Mouse (Mus musculus): Measurements from ENCODE around the gene Bag1. TPM values are rescaled to one million over a fixed set of nuclear protein-coding genes. Genes with fewer than 3 reads are reported as not detected.

Gene Bag1
- 219 and 225 TPM in 2 replicates for polyA plus RNA-seq (2014; fragmentation: Nextera tagmentation; extraction: Ambion mirVana)

- peak; percentile 97 for ATAC-seq (replicated peaks; ENCODE audit: low FRiP score)
- H3K4me1 ChIP-seq (replicated peaks; ENCODE audit: control insufficient read depth, insufficient read depth, low read length), result peaks cover 17% of the 10 kb centered on the region
- peak within 1 kb of the TSS; percentile 93 for H3K4me3 ChIP-seq (ENCODE audit: low read depth, low read length)
- peak within 1 kb of the TSS; percentile 90 for H3K4me2 ChIP-seq
- WGBS, result under 1% methylated on average over 50 of the region's 50 CpGs
- H3K27ac ChIP-seq (ENCODE audit: low read depth, low read length), result peak within 1 kb of the TSS; percentile 78
- H3K27me3 ChIP-seq (replicated peaks; ENCODE audit: control insufficient read depth, insufficient read depth, low read length), result no peaks in the 10 kb centered on the region
- H3K9me3 ChIP-seq (ENCODE audit: control insufficient read depth, low read length), result no peaks in the 10 kb centered on the region
- peaks cover 20% of the 10 kb centered on the region for H3K36me3 ChIP-seq (ENCODE audit: control insufficient read depth, insufficient read depth, low read length)
- peak; percentile 98 for DNase-seq (ENCODE audit: low spot score)
- peak within 1 kb of the TSS; percentile 92 for H3K9ac ChIP-seq (ENCODE audit: low read depth, low read length)
Observed at GRCm38 (mm10) chr4:40948160-40948708, at the start of gene Bag1, which contains the start of gene Chmp5. Gene Bag1 (minus strand): TSS chr4:40948294. Gene Chmp5 (plus strand): TSS chr4:40948407.

- no peak overlapping the region for H3K4me3 ChIP-seq (ENCODE audit: low read depth, low read length)
- H3K9ac ChIP-seq (ENCODE audit: low read depth, low read length), result no peak overlapping the region
- H3K4me2 ChIP-seq, result no peak overlapping the region
- H3K27ac ChIP-seq (ENCODE audit: low read depth, low read length), result no peak overlapping the region
- DNase-seq (ENCODE audit: low spot score), result no peak
- no peaks in the 10 kb centered on the region for H3K27me3 ChIP-seq (replicated peaks; ENCODE audit: control insufficient read depth, insufficient read depth, low read length)
- no peaks in the 10 kb centered on the region for H3K9me3 ChIP-seq (ENCODE audit: control insufficient read depth, low read length)
- H3K4me1 ChIP-seq (replicated peaks; ENCODE audit: control insufficient read depth, insufficient read depth, low read length), result 0 out of 2 replicates have a peak, but pooled peaks cover 6% of the 10 kb centered on the region
- peak; percentile 50; the same call in 1 of the 2 replicates for ATAC-seq (replicated peaks; ENCODE audit: low FRiP score)
- 90% methylated on average over 6 of the region's 6 CpGs for WGBS
- peaks cover 64% of the 10 kb centered on the region for H3K36me3 ChIP-seq (ENCODE audit: control insufficient read depth, insufficient read depth, low read length)
Observed at GRCm38 (mm10) chr4:40996302-40996701, 48.2 kb upstream of the Bag1 start.

- Histone ChIP-seq H3K4me3 (ENCODE audit: low read depth, low read length) (no peak overlapping the region), H3K4me2 (no peak overlapping the region), H3K27me3 (replicated peaks; ENCODE audit: control insufficient read depth, insufficient read depth, low read length) (no peaks in the 10 kb centered on the region), H3K9ac (ENCODE audit: low read depth, low read length) (no peak overlapping the region), H3K9me3 (ENCODE audit: control insufficient read depth, low read length) (no peaks in the 10 kb centered on the region), H3K27ac (ENCODE audit: low read depth, low read length) (no peak overlapping the region), H3K36me3 (ENCODE audit: control insufficient read depth, insufficient read depth, low read length) (peaks cover 64% of the 10 kb centered on the region), H3K4me1 (replicated peaks; ENCODE audit: control insufficient read depth, insufficient read depth, low read length) (no peaks in the 10 kb centered on the region)
- no peak for ATAC-seq (replicated peaks; ENCODE audit: low FRiP score)
- no peak for DNase-seq (ENCODE audit: low spot score)
- WGBS, result 85% methylated on average over 6 of the region's 6 CpGs
Observed at GRCm38 (mm10) chr4:40989633-40990032, 41.5 kb upstream of the Bag1 start.

GRCm38 (mm10) chr4:40983686-40984085 is 35.6 kb upstream of the Bag1 start:
- peaks cover 45% of the 10 kb centered on the region for H3K36me3 ChIP-seq (ENCODE audit: control insufficient read depth, insufficient read depth, low read length)
- no peaks in the 10 kb centered on the region for H3K9me3 ChIP-seq (ENCODE audit: control insufficient read depth, low read length)
- no peaks in the 10 kb centered on the region for H3K4me1 ChIP-seq (replicated peaks; ENCODE audit: control insufficient read depth, insufficient read depth, low read length)
- no peaks in the 10 kb centered on the region for H3K27me3 ChIP-seq (replicated peaks; ENCODE audit: control insufficient read depth, insufficient read depth, low read length)
- no peak for ATAC-seq (replicated peaks; ENCODE audit: low FRiP score)
- no peak overlapping the region for H3K9ac ChIP-seq (ENCODE audit: low read depth, low read length)
- no peak overlapping the region for H3K4me3 ChIP-seq (ENCODE audit: low read depth, low read length)
- no peak for DNase-seq (ENCODE audit: low spot score)
- no peak overlapping the region for H3K4me2 ChIP-seq
- 86% methylated on average over 1 of the region's 1 CpGs for WGBS
- no peak overlapping the region for H3K27ac ChIP-seq (ENCODE audit: low read depth, low read length)

- no peak overlapping the region for H3K27ac ChIP-seq (ENCODE audit: low read depth, low read length)
- no peak for DNase-seq (ENCODE audit: low spot score)
- no peak for ATAC-seq (replicated peaks; ENCODE audit: low FRiP score)
- H3K27me3 ChIP-seq (replicated peaks; ENCODE audit: control insufficient read depth, insufficient read depth, low read length), result no peaks in the 10 kb centered on the region
- no peak overlapping the region for H3K9ac ChIP-seq (ENCODE audit: low read depth, low read length)
- H3K36me3 ChIP-seq (ENCODE audit: control insufficient read depth, insufficient read depth, low read length), result peaks cover 44% of the 10 kb centered on the region
- no peaks in the 10 kb centered on the region for H3K4me1 ChIP-seq (replicated peaks; ENCODE audit: control insufficient read depth, insufficient read depth, low read length)
- H3K4me2 ChIP-seq, result no peak overlapping the region
- no peaks in the 10 kb centered on the region for H3K9me3 ChIP-seq (ENCODE audit: control insufficient read depth, low read length)
- WGBS, result 82% methylated on average over 3 of the region's 3 CpGs
- no peak overlapping the region for H3K4me3 ChIP-seq (ENCODE audit: low read depth, low read length)
Observed at GRCm38 (mm10) chr4:40982486-40982885, 34.4 kb upstream of the Bag1 start.

GRCm38 (mm10) chr4:40979430-40979829 is 31.3 kb upstream of the Bag1 start:
- H3K36me3 ChIP-seq (ENCODE audit: control insufficient read depth, insufficient read depth, low read length), result peaks cover 25% of the 10 kb centered on the region
- DNase-seq (ENCODE audit: low spot score), result no peak
- H3K9me3 ChIP-seq (ENCODE audit: control insufficient read depth, low read length), result no peaks in the 10 kb centered on the region
- no peaks in the 10 kb centered on the region for H3K27me3 ChIP-seq (replicated peaks; ENCODE audit: control insufficient read depth, insufficient read depth, low read length)
- no peak overlapping the region for H3K4me2 ChIP-seq
- H3K9ac ChIP-seq (ENCODE audit: low read depth, low read length), result no peak overlapping the region
- no peaks in the 10 kb centered on the region for H3K4me1 ChIP-seq (replicated peaks; ENCODE audit: control insufficient read depth, insufficient read depth, low read length)
- no peak for ATAC-seq (replicated peaks; ENCODE audit: low FRiP score)
- WGBS, result 89% methylated on average over 1 of the region's 1 CpGs
- no peak overlapping the region for H3K27ac ChIP-seq (ENCODE audit: low read depth, low read length)
- H3K4me3 ChIP-seq (ENCODE audit: low read depth, low read length), result no peak overlapping the region

- ATAC-seq (replicated peaks; ENCODE audit: low FRiP score) (no peak), DNase-seq (ENCODE audit: low spot score) (no peak)
- Histone ChIP-seq H3K27ac (ENCODE audit: low read depth, low read length) (no peak overlapping the region), H3K4me1 (replicated peaks; ENCODE audit: control insufficient read depth, insufficient read depth, low read length) (peaks cover 16% of the 10 kb centered on the region), H3K9me3 (ENCODE audit: control insufficient read depth, low read length) (no peaks in the 10 kb centered on the region), H3K4me2 (no peak overlapping the region), H3K9ac (ENCODE audit: low read depth, low read length) (no peak overlapping the region), H3K36me3 (ENCODE audit: control insufficient read depth, insufficient read depth, low read length) (peaks cover 22% of the 10 kb centered on the region), H3K27me3 (replicated peaks; ENCODE audit: control insufficient read depth, insufficient read depth, low read length) (no peaks in the 10 kb centered on the region), H3K4me3 (ENCODE audit: low read depth, low read length) (no peak overlapping the region)
- WGBS, result 92% methylated on average over 10 of the region's 10 CpGs
Observed at GRCm38 (mm10) chr4:40976651-40977050, 28.6 kb upstream of the Bag1 start.

- 91% methylated on average over 3 of the region's 3 CpGs for WGBS
- no peak overlapping the region for H3K4me3 ChIP-seq (ENCODE audit: low read depth, low read length)
- H3K4me1 ChIP-seq (replicated peaks; ENCODE audit: control insufficient read depth, insufficient read depth, low read length), result peaks cover 16% of the 10 kb centered on the region
- H3K4me2 ChIP-seq, result no peak overlapping the region
- H3K27ac ChIP-seq (ENCODE audit: low read depth, low read length), result no peak overlapping the region
- H3K9ac ChIP-seq (ENCODE audit: low read depth, low read length), result no peak overlapping the region
- no peaks in the 10 kb centered on the region for H3K27me3 ChIP-seq (replicated peaks; ENCODE audit: control insufficient read depth, insufficient read depth, low read length)
- no peak for ATAC-seq (replicated peaks; ENCODE audit: low FRiP score)
- DNase-seq (ENCODE audit: low spot score), result no peak
- H3K9me3 ChIP-seq (ENCODE audit: control insufficient read depth, low read length), result no peaks in the 10 kb centered on the region
- H3K36me3 ChIP-seq (ENCODE audit: control insufficient read depth, insufficient read depth, low read length), result peaks cover 19% of the 10 kb centered on the region
Observed at GRCm38 (mm10) chr4:40975678-40976077, 27.6 kb upstream of the Bag1 start.

- ATAC-seq (replicated peaks; ENCODE audit: low FRiP score), result no peak
- no peak overlapping the region for H3K27ac ChIP-seq (ENCODE audit: low read depth, low read length)
- H3K9me3 ChIP-seq (ENCODE audit: control insufficient read depth, low read length), result no peaks in the 10 kb centered on the region
- no peaks in the 10 kb centered on the region for H3K27me3 ChIP-seq (replicated peaks; ENCODE audit: control insufficient read depth, insufficient read depth, low read length)
- WGBS, result 91% methylated on average over 1 of the region's 1 CpGs
- no peak overlapping the region for H3K4me3 ChIP-seq (ENCODE audit: low read depth, low read length)
- no peak for DNase-seq (ENCODE audit: low spot score)
- no peak overlapping the region for H3K4me2 ChIP-seq
- no peak overlapping the region for H3K9ac ChIP-seq (ENCODE audit: low read depth, low read length)
- peaks cover 9% of the 10 kb centered on the region for H3K36me3 ChIP-seq (ENCODE audit: control insufficient read depth, insufficient read depth, low read length)
- peaks cover 21% of the 10 kb centered on the region for H3K4me1 ChIP-seq (replicated peaks; ENCODE audit: control insufficient read depth, insufficient read depth, low read length)
Observed at GRCm38 (mm10) chr4:40974011-40974410, 25.9 kb upstream of the Bag1 start.
